Mouse (Mus musculus) spleen, adult 12 weeks (tissue): ENCODE measurements around the gene Map3k20.

ENCODE experiments used
- DNase-seq: peaks from one replicate; pipeline ENCODE4 v3.0.0; 2022; ENCODE audit warnings: low spot score

Map3k20 gene

DNA sequence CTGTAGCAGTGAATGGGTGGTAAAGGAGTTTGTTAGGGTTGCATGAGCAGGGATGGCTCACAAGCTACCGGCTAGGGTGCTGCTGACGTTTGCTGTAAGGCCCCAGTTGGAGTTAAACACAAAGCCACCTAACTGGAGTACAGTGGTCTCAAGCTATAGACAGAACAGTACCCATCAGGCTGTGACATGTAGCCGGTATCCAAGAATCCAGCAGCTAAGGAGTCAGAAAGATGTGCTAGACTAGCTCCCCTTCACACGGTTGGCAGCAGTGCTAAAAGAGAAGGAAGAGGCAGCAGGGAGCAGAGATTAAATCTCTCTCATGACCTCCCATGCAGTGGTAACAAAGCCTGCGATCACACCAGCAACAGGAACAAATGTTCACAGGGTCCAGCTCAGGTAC lies 36.2 kb downstream of the Map3k20 start:
- no peak for DNase-seq

DNA sequence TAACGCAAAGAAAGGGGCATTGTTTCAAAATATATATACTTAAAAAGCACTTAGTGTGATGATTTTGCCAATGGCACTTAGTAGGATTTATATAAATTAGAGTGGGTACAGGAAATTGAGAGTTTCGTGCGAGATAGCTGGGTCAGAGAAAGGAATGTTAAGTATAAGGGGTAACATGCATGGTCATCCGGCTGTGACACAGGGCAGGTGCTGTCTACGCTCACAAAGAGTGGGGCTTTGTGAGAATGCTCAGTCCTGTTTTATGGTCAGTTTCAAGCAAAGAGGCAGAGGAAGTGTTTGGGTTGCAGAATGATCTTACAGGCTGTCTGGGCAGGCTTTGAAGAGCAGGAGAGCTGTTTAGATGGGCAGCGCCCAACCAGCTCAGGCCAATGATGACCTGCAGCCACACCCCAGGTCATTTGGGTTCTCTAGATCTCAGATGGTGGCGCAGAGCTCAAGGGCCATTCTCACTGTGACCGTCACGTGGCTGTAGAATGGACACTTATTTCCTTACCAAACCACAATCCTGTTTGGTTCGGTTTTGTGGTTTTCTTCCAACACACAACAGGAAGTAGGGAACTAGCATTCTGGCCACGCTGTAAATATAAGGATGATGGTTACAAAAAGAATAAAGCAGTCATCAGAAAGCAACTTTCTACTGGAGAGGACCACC lies 37.4 kb downstream of the Map3k20 start:
- no peak for DNase-seq

DNA sequence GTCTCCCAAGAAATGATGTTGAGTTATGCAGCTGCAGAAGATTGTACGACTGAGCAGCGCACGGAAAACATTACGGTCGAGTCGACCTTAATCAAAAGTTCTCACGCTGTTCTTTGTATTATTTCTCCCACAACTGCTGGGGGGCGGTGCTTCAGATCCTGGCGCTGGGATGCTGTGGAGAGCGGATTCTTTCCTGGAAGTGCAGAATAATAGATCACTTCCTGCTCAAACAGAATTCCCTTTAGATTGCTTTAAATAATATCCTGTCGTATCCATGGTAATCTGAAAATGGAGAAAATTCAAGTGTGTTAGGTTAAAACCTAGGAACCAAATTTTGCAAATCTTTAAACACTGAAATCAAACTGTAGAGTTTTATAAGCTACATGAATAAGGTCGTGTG lies 39.0 kb downstream of the Map3k20 start:
- no peak for DNase-seq

DNA sequence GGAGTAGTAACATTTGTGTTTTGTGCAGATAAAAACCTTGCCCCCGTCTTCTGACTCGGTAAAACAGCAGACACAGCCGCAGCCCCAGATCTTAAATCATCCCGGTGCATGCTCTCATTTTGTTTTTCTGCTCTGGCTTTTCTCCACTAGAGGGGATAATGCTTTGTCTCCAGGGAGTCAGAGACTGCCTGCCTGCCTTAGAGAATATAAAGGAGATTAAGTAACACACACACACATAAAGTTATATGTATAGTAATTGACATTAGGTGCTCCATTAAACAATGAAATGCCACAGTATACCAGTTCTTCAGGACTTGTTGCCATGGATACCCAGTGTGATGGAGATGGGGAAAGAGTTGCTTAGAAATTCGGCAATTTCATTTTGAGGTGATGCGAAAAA lies 41.1 kb downstream of the Map3k20 start:
- DNase-seq = no peak

DNA sequence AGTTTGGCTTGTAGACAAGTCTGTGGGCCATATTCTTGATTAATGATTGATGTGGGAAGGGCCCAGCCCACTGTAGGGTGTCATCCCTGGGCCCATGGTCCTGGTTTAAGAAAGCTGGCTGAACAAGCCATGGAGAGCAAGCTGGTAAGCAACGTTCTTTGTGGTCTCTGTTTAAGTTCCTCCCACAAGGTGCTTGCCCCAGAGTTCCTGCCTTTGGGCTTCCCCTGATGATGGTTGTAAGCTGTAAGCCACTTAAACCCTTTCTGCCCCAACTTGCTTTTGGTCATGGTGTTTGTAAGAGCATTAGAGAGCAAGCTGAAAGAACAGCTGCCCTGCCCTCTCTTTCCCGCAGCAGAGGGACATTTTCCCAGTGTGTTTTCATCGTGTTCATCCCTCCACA lies 43.0 kb downstream of the Map3k20 start:
- no peak for DNase-seq

DNA sequence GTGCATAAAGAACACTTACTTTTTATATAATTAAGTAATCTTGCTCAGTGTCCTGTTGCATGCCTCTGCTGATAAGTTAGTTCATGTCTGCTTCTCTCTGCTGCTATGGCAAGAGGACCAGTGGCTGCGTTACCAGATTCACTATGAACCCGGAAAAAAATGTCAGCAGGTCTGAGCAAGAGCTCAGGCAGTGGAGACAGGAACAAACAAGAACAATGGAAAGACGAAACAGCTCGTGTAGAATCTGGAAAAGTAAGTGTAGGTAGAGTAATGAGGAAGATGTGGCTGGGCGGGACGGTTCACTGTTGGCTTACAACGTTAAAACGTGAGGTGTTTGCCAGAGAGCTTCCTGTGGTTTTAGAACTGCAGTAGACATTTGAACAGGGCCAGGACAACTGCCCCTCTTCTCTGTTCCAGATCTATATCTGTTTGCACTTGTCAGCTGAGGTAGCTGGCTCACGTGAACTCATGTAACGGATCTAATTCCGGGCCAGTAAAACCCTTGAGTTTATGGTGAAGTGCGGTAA lies 45.6 kb downstream of the Map3k20 start:
- no peak for DNase-seq

DNA sequence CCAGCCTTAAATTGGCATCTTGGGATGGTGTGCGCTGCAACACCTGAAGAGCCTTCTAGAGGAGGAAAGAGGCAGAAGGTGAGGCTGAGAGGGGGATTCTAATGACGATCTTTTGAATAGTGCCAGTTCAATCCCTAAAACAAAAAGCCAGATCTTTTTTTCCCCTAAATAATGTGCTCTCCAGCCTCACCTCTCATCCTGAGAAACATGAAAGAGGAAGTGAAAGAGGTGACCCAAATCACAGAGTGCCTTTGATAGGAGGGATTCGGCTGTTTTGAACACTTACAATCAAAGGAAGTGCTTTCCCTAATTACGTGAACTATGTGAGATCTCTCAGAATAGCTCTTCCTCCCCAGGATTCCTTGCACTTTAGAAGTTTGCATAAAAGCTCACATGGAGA lies 46.6 kb downstream of the Map3k20 start:
- no peak for DNase-seq

DNA sequence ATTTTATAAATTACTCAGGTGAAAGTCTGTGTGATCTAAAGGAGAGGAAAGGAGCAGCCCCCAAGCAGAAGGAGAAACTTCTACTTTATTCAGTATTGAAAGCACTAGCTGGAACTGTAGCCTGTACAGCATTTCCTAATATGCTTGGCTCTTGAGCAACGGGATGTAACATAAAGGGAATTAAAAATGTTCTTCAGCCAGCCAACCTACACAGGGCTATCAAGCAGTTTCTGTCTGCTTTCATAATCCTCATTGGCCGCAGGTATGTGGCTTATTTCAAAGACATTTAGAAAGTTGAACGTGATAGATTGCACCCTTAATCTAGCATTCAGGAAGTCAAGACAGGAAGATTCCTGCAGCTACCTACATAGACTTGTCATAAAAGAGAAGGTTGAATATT lies 47.8 kb downstream of the Map3k20 start:
- DNase-seq = no peak

DNA sequence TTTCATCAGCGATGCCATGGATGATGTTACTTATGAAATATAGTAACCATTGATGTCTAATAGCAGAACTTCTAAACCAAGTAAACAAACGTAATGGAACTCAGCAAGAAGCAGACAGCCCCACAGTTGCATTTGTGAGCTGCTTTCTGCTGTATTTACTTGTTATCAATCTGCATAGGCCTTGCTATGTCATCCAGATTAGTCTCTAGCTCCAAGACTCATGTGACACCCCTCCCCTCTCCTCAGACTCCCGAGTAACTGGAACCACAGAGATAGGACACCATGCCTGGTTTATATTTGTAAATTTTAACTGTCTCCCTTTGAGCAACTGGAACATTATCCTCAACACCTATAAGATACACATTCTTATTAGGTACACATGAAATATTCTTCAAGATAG lies 51.4 kb downstream of the Map3k20 start:
- no peak for DNase-seq

DNA sequence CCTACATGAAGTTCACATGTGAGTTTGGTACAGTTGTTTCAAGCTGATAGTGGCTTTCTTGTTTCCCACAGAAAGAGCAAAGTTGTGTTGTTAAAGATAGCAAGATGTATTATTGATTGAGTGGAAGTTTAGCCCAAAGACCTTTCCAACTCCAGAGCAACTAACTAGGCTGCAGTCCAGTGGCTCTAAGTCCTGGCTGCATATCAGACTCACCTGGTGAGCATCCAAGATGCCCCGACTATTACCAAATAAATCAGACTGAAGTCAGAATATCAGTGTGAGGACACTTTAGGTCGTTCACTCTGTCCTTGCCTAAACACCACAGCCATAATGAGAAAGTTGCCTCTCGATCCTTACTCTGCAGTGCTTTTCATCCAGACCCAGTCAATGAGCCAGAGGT lies 59.8 kb downstream of the Map3k20 start:
- DNase-seq = no peak

DNA sequence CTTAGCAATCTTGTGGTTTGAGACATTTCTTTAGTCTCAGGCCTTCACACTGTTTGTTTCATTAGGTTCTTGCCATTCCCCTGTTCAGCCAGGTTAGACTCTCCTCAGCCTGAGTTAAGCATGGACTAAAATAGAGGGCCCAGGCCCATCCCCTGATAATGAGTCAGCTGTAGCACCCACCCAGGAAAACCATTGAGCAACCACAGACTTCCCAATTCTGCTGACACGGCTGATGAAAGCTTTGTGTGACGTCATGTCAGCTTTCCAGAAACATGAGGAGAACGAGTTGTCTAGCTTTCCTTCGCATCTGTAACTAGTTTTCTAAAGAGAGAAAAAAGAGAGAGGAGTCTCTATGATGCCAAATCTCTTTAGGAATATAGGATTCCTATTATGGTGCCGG lies 65.9 kb downstream of the Map3k20 start:
- DNase-seq = no peak

DNA sequence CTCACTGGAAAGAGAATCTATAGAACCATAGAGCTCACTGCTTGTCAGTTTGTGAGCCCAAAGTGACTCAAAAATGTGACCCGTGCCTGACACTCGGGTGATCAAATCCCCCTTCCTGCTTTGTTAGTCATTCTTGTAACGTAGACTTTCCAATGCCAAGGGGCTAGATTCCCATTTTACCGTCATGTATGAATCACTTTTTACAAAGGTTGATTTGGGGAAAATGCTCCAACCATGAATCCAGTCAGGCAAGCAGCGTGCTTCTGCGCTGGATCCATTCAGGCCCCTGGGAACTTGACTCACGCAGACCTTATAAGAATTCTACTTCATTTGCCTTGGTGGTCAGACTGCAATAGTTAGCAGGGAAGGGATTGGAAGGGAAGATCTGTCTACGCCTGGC lies 66.3 kb downstream of the Map3k20 start:
- no peak for DNase-seq

DNA sequence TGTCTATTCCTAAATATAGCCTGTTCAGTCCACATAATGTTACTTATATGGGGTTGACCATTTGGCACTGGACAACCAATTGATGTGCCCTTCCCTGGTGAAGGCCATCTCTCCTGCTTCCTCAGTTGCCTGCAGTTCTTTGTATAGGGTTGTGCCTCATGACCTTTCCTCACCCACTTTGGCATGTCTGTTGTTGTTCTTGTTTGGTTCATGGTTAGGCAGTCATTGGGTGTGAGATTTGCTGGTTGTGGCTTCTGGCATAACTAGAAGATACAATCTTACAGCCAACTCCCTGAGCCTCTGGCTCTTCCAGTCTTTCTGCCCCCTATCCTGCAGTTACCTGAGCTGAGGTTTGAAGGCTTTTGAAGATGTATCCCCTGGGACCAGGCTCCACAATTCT lies 67.3 kb downstream of the Map3k20 start:
- DNase-seq = no peak

DNA sequence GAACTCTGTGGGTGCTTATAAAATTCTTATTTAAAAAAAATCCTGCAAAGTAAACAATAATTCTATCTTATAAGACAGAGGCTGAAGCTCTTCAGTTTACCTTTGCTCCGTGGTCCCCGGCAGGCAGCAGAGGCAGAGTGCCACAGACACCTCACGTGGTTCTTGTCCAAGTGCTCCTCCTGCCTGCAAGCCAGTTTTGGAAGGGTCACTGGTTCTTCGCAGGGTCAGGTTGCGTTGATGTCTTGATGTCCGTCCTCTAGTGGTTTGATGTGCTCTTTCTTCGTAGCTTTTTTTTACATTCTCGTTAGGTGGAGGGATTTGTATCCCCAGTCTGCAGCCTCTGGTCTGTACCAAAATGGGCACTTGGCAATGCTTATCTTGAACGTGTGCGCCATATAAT lies 71.0 kb downstream of the Map3k20 start:
- DNase-seq = no peak

DNA sequence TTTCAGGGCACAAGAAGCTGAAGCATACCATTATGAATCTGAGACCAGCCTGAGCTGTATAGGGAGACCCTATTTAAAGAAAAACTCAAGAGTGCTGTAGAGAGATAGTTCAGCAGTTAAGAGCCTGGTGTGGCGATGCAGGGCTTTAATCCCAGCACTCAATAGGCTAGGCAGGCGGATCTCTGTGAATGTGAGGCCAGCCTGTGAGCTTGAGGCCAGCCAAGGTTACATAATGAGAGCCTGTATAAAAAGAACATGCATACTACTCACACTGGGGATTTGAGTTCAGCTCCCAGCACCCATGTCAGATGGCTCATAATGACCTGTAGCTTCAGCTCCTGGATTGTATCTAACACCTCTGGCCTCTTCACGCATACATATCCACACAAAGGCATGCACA lies 76.1 kb downstream of the Map3k20 start:
- no peak for DNase-seq

DNA sequence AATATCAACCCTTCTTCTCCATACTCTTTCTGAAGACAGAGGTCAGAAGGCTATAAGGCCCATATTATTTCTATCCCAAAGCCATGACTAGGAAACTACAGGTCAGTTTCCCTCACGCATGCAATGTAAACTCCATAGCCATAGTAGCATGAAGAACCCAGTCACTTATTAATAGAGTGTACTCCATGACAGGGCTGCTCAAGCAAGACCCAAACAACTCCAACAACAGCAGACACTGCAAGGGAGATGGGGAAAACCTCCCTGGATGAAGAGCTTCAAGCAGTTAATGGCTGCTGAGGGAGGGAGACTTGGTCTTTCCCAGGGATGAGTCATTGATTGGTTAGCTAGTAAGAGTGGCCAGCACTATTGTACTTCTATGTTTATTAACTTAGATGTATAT lies 78.0 kb downstream of the Map3k20 start:
- DNase-seq = no peak

DNA sequence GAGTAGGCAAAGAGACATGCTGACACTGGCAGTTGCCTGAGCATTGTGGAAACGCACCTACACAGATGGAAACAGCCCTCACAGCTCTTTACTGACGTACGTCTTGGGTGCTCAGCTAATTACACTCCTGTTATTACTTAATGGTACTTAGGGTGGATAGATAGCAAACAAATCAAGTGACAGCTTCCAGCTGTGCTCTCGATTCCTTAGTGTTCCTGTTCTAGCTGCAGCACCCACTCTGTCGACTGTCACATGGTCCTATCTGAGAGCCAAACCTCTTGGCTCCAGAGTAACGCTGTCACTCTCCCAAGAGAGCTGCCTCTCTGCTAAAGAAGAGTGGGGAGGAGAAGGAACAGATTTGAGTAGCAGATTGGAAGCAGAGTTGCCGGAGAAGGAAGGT lies 80.5 kb downstream of the Map3k20 start:
- DNase-seq = no peak

DNA sequence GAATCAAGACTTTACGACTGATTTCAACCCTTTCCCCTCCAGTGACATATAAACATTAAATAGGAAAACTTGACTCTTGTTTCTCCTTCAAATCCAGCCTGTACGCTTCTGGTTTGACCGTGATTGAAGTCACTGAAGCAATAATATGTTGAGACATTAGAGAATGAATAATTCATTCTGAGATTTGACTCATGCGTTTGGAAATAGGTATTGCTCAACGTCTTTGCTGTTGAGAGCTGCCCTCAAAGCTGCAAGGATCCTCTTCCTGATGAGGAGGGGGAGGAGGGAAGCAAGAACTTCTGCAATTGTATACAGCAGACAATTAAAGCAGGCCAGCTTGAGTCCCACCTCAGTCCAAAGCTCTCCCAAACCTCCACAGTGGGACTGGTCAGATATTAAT lies 81.1 kb downstream of the Map3k20 start:
- DNase-seq = no peak

DNA sequence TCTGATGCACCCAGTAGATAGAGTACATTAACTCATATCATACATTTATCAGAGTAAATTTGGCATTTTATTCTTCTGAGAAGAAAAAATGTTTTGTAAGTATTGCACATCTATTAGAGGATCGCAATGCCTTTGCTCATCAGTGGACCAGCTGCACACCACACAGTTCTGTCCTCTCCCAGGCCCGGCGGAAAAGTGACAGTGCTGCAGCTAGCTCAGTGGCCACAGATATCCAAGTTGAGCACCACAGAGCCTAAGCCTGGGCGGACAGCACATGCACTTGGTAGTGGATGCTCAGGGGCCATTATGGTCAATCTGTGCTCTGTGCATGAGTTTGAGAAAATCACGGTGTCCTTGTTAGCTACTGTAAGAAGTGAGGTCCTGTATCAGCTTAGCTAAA lies 82.4 kb downstream of the Map3k20 start:
- DNase-seq = no peak

DNA sequence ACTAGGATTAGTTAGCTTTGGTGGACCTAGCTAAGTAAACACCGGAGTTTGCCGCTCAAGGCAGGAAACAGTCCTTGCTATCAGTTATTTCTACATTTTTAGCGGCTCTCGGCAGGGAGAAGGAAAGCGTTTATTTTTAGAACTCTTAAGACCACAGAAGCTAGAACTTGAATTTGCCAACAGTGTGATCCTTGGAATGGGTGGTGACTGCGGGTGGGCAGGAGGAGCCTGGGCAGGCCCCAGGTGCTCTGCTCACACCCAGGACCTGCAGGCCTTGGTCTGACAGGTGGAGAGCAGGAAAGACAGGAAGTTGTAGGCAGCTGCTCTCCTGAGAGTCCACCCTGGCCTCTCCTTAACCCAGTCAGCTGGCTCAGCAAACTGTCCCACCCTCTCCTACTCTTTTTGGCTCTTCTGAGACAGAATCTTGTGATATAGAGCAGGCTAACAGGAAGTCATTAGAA lies 83.7 kb downstream of the Map3k20 start:
- no peak for DNase-seq

DNA sequence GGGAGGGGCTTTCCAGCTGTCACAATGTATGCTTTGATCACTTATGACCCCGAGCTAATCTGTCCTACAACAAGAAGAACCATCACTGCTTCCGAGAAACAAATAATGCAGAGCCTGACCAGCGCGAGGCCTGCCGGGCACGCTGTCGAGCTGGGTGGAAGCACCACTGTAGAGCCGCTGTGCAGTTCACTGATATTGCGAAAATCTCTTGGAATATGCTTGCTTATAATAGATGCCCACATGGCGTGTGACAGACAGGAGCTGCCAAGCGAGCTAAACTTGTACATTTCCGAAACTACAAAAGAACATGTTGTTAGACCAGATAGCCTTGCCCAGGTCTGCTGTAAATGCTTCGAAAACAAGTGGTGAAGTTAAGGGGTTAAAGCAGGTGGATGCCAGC lies 86.7 kb downstream of the Map3k20 start:
- no peak for DNase-seq

DNA sequence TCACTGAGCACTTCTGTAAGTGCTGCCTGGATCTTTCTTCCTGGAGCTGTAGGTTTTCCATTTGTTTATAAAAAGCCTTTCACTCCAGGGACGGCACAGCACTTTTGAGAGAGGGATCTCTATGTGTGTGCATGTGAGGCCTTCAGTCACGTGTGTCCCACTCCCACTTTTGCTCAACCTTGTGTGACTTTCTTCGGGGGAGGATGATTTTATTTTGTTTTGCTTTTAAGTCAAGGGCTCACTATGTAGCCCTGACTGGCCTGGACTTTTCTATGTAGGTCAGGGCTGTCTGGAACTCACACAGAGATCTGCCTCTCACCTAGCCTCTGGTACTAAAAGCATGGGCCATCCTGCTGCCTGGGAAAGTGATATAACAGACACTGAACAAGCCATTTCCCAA lies 88.6 kb downstream of the Map3k20 start:
- no peak for DNase-seq

DNA sequence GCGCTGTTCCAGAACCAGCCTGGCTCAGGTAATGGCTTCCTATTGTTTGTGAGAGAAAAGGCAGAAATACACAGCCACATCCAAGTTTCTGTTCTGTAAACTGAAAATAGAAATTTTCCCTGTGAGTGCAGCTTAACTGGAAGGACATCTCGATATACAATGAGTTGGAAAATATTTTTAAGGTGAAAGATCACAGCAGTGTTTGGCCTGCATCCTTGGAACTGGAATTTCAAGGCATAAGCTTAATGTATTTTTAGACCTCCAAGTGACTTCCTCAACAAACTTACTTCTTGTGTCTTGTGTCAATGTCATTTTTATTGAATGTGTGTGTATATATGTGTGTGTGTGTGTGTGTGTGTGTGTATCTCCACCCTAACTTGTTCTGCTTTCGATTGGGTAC lies 90.4 kb downstream of the Map3k20 start:
- no peak for DNase-seq

DNA sequence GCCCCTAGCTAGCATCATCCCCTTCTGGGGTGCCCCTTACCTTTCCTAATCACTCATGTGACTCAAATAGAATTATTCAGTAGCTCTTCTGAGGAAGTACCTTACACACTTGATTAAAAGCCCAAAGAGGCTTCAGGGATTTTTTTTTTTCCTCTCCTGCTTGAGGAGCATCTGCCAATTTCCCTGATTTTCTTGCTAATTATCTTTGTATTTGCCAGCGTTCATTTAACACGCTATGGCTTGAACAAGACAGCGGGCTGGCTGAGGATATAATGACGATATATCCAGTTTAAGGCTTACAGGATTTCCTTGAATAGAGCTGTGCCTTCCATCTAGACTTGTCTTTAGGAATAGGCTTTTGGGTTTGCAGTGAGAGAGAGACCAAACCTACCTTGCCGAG lies 91.5 kb downstream of the Map3k20 start:
- DNase-seq = no peak

DNA sequence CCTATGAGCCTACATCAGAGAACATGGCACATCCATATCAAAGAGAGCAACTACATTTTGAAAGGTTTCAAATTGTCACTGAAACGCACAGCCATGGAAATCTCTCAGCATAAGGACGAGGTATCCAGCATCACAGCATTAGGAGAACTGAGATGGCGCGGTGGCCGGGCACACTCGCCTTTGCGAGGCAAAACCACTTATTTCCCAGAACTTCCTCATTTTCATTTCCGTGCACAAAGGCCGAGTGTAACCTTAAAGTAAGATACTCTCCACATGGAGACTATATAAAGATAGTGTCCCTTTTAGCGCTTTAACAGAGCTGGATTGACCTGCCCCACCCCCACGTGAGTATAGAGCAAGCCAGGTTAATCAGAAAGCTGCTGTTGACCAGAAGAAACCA lies 94.0 kb downstream of the Map3k20 start:
- DNase-seq = no peak
